Mouse (Mus musculus): ENCODE data around the gene Cacna2d4. TPM values are rescaled to one million over a fixed set of nuclear protein-coding genes. Genes with fewer than 3 reads are reported as not detected.

Cacna2d4 gene
- not detected for total RNA-seq (2023)

DNA sequence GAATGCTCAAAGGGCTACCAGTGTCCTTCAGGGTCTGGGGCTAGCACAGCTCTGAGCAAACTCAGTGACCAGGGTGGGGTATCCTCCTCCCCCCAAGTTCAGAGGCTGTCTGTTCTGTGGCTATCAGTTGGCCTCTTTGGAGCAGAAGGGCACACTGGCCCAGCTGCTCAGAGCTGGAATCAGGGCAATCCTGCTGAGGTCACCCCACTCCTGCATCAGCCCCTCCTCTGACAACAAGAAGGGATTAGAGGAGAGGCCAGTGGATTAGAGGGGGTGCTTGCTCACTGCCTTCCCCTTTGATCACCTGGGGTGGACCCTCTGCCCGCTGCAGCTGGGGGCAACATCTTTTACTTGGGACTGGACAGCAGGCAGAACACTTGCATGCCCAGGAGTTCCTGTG is at the start of gene Cacna2d4:
Cacna2d4 (plus strand) TSS at position 286 of the 400 bp plus-strand sequence.

DNA sequence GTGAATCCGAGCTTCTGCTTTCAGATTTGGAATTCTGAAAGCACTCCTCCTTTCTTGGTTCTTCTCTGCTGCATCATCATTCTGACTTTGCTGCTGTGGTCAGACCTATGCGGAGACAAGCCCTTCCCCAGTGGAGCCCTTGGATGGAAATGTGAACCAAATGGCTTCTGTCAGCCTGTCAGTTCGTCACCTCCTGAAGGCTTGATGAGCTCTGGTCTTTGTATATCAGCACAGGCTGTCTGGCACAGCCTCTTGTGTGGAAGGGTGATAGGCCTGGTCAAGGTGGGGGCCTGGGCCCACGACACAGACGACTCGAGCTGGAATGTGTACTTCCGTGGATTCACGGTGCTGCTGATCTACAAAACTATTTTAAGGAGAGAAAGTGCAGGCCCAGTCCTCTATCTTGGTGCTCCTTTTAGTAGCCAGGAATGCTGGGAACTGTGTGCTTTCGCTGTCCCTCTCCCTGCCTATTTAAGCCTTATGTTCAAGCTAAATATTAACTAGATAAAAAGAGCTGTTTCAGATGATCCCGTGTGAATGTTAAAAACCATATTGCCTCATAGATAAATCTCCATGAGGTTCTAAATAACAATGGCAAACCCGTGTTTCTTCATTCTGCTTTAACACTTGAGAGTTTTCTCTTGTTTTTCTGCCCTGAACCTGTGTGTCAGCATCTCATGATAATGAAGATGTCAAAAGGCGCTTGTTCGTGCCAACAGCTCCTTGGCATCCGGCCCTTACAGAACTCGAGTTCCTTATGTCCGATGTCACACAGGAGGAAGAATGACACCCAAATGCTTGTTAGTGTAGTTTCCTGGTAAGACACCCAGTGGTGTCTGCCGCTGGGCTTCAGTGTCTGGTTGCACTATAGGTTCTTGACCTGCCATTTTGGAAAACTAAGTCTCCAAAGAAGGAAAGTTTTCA is 39.7 kb upstream of the Cacna2d4 start, which contains the start of gene Cacna1c:
Cacna1c (minus strand) TSS at position 37 of the 924 bp plus-strand sequence.

DNA sequence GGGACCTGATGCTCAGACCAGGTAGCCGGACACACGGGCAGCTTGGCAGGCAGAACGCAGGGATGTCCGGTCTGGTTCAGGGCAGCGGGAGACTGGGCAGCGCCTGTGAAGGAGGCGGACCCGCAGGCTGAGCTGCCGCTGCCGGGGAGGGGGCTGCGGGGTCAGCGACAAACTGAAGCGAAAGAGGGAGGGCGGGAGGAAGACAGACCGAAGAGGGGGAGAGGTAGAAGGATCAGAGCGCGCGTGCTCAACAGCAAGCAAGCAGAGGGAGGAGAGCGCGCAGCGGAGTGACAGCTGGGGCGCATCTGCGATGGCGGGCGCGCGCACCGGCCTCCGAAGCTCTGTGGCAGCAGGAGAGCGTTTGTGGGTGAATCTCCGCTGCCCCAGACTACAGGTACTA is 94.2 kb downstream of the Cacna2d4 start, which contains the start of gene Lrtm2:
Lrtm2 (minus strand) TSS at position 261 of the 400 bp plus-strand sequence.

Other genes with a start within 250 kb of the Cacna2d4 start
- gene Dcp1b, start 61.3 kb upstream of the Cacna2d4 start, total RNA-seq (2023) = 1 to 10 TPM; 6.0 to 7.3 TPM
- gene Cacna1c, start 40.1 kb upstream of the Cacna2d4 start, total RNA-seq (2023) = under 1 TPM; 0.07 to 0.13 TPM
- gene Lrtm2, start 94.2 kb downstream of the Cacna2d4 start, total RNA-seq (2023) = not detected
- 10 to 100 TPM; 71.7 to 76.5 TPM for gene Adipor2, start 181.2 kb downstream of the Cacna2d4 start, total RNA-seq (2023)
- gene Fbxl14, start 243.1 kb downstream of the Cacna2d4 start, total RNA-seq (2023) = 10 to 100 TPM; 68.7 to 71.5 TPM

All from neutrophil, adult 83 days (primary cell).